Mouse (Mus musculus): ENCODE data around the gene Gpr132. TPM values are rescaled to one million over a fixed set of nuclear protein-coding genes. Genes with fewer than 3 reads are reported as not detected.

The Gpr132 gene
- total RNA-seq, 2 experiments from 2014 or later, result 0.10 to 0.26 TPM

DNA sequence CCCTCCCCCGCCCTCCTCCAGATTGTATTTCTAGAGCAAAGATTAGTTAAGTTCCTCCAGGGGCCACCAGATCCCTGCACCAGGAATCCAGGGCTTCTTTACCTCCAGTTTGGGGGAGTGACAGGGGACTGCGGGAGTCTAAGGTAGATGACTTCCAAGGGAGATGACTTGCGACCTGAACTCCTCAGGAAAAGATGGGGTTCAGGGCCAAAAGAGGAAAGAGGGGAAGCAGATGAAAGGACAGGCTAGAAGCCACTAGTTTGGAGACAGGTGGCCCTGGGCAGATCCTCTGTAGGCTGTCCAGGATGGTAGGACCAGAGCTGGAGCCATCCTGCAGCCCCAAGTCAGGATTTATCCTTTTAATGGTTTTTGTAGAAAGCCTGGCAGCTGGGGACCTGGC, 65.1 kb downstream of the Gpr132 start:
- no peak for DNase-seq
- intact Hi-C loops (cut with DNase I), result no loop called here

DNA sequence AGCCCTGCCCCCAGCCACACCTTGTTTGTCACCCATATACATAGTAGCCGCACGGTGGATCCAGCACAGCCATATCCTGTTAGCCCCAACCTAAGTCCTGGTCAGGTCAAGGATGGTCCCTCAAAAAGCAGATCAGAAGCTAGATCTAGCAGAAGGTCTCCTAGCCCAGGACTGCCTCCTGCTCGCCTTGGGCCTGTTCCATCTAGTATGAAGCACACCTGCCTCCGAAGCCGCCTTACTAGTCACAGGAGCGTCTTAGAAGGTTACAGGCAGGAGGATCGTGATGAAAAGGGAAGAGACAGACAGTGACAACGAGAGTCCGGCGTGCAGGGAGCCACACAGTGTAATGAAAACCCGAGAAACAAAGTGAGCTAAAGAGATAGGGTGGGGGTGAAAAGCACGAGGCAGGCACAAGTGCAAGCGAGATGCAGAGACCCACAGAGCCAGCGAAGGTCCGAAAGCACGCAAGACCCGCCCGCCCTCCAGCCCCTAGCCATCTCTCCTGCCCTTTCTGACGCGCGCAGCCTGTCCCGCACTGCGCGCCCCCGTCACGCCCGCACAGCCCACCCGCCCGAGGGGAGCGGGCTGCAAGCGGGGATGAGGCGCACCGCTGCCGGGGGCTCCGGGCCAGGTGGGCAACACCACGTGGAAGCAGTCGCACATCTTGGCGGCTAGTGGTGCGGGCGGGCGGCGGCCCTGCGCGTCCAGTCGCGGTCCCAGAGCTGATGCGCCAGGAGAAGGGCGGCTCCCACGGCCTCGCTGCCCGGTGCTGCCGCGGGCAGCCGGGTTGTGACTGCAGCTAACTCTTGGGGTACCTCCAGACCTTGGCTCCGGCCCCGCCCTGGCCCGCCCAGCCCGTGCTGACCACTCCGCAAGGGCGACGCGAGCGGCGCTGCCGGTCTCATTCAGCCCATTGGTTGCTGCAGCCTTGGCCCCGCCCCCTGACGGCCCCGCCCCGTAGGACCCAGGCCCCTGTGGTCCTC, 65.9 kb downstream of the Gpr132 start, which contains the start of gene Ahnak2:
Ahnak2 (minus strand) TSS at position 794 of the 983 bp plus-strand sequence.
- DNase-seq, result no peak

More for the DNA sequence above, 65.9 kb downstream of the Gpr132 start, which contains the start of gene Ahnak2:
- intact Hi-C loops (cut with DNase I), result no loop called here

Other genes with a start within 250 kb of the Gpr132 start
- gene Adssl1, start 248.2 kb downstream of the Gpr132 start, total RNA-seq (2021), result 100 to 1,000 TPM; 904 to 982 TPM
- gene Siva1, start 223.5 kb downstream of the Gpr132 start, total RNA-seq (2021), result 10 to 100 TPM; 12.6 to 17.0 TPM
- 10 to 100 TPM; 49.9 to 55.7 TPM for gene Akt1, start 193.3 kb downstream of the Gpr132 start, total RNA-seq (2021)
- 1 to 10 TPM in 1 of 2 experiments, under 1 TPM in 1; 0.79 to 1.1 TPM for gene Zbtb42, start 189.4 kb downstream of the Gpr132 start, total RNA-seq (2021)
- gene Cep170b, start 147.8 kb downstream of the Gpr132 start, total RNA-seq (2021), result 10 to 100 TPM; 11.2 to 12.3 TPM
- 1 to 10 TPM; 2.3 to 3.0 TPM for gene Pld4, start 107.6 kb downstream of the Gpr132 start, total RNA-seq (2021)
- 1 to 10 TPM; 5.0 to 7.0 TPM for gene Ahnak2, start 65.6 kb downstream of the Gpr132 start, total RNA-seq (2021)
- gene Clba1, start 59.3 kb downstream of the Gpr132 start, total RNA-seq (2021), result under 1 TPM; 0.31 to 0.64 TPM
- gene Cdca4, start 38.8 kb downstream of the Gpr132 start, total RNA-seq (2021), result 1 to 10 TPM; 2.1 to 3.0 TPM
- 10 to 100 TPM; 18.0 to 19.6 TPM for gene Jag2, start 61.5 kb upstream of the Gpr132 start, total RNA-seq (2021)
- 1 to 10 TPM; 7.5 to 8.2 TPM for gene Nudt14, start 73.9 kb upstream of the Gpr132 start, total RNA-seq (2021)
- 10 to 100 TPM; 12.7 to 13.5 TPM for gene Btbd6, start 108.3 kb upstream of the Gpr132 start, total RNA-seq (2021)
- gene Brf1, start 132.5 kb upstream of the Gpr132 start, total RNA-seq (2021), result 10 to 100 TPM; 16.8 to 20.9 TPM
- 10 to 100 TPM; 34.9 to 36.6 TPM for gene Pacs2, start 146.3 kb upstream of the Gpr132 start, total RNA-seq (2021)
- under 1 TPM; 0.22 to 0.31 TPM for gene Tex22, start 206.3 kb upstream of the Gpr132 start, total RNA-seq (2021)
- 10 to 100 TPM; 32.3 to 36.1 TPM for gene Mta1, start 230.1 kb upstream of the Gpr132 start, total RNA-seq (2021)